Mouse (Mus musculus): ENCODE measurements around the gene Fndc1.

Gene Fndc1

GRCm38 (mm10) chr17:7713020-7713419, 114.1 kb downstream of the Fndc1 start:
- DNase-seq (ENCODE audit: low read depth in 2 of 2, low spot score in 2 of 2): no peak

DNA sequence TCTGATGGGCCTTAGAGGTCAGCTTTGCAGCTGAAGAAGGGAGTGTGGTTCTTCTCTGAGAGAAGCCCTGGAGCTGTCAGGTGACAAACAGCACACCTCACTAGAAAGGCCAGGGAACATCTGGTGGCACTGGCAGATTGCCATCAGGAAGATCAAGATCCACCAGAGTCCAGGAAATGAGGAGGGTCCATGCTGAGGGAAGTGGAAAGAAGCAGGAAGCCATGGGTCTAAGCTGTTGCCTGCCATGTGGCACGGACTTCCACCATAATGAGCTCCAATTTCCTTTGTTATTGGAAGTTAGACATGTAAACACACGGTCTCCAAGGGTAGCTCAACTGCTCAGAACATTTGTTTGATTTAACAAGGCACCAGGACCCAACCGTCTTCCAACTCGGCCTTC, 120.0 kb downstream of the Fndc1 start:
- DNase-seq (ENCODE audit: low read depth in 2 of 2, low spot score in 2 of 2): no peak

- DNase-seq (ENCODE audit: low read depth in 2 of 2, low spot score in 2 of 2): no peak
Measured at GRCm38 (mm10) chr17:7690271-7690670, 136.8 kb downstream of the Fndc1 start.

Measured in CD8-positive naive resting alpha-beta T cell, adult 2 months (primary cell).